Mouse (Mus musculus) myocyte (in vitro differentiated cells): ENCODE data around the gene Slc36a2.

Experiments used
- E2F4 ChIP-seq: IDR thresholded peaks from one replicate; pipeline ENCODE4 v1.6.1; 2011; ENCODE audit warnings: mild to moderate bottlenecking, control low read depth, moderate library complexity; ENCODE audit not compliant: insufficient read depth
- POLR2A ChIP-seq: IDR thresholded peaks from one replicate; pipeline ENCODE4 v1.6.1; 2011; ENCODE audit warnings: low read depth, mild to moderate bottlenecking, control low read depth, moderate library complexity; ENCODE audit not compliant: insufficient read length
- POLR2AphosphoS2 ChIP-seq: IDR thresholded peaks from one replicate; pipeline ENCODE4 v1.6.1; 2011; ENCODE audit warnings: low read depth, control low read depth; ENCODE audit not compliant: insufficient read length

DNA sequence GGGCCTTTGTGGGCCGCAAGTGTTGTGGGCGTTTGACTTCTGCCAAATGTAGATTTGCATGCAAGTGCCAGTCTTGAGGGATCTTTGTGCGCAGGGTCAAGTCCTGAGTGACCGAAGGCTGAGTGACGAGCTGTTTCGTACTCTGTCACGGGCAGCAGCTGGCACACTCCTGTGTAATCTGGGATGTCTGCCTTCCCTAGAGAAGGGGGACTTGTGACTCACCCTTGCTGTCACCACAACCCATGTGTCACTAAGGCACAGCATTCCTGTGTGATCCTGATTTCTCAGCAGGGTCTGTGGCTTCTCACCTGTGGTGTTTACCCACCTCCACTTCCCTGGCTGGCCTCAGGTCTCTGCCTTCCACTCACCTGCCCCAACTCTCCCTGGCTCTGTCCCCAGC, 33.0 kb upstream of the Slc36a2 start:
- TF ChIP-seq POLR2AphosphoS2, result no peak
- no peak for TF ChIP-seq E2F4
- TF ChIP-seq POLR2A, result no peak
